Mouse (Mus musculus) kidney, postnatal 14 days (tissue): ENCODE measurements around the gene Ssr4.
A peak's percentile ranks its signal among the peaks of the same experiment; 100 is the strongest.

Experiments used
- DNase-seq: peaks from one replicate; pipeline ENCODE4 v3.0.0; 2022; ENCODE audit warnings: mixed read lengths

The Ssr4 gene

GRCm38 (mm10) chrX:73816596-73817314, 29.9 kb downstream of the Ssr4 start:
- no peak for DNase-seq

GRCm38 (mm10) chrX:73823747-73824146, 36.9 kb downstream of the Ssr4 start:
- DNase-seq, result no peak

- DNase-seq, result peak; percentile 66
Observed at GRCm38 (mm10) chrX:73824185-73825151, 37.6 kb downstream of the Ssr4 start, which contains the start of gene Pdzd4. Pdzd4 (minus strand) TSS chrX:73824969.

GRCm38 (mm10) chrX:73835731-73836130, 48.9 kb downstream of the Ssr4 start:
- no peak for DNase-seq

- DNase-seq, result no peak
Observed at GRCm38 (mm10) chrX:73836691-73837090, 49.9 kb downstream of the Ssr4 start.
